Comparison of ENCODE assay signal across 9 mouse cellular contexts in genomic region chr7:65357538-65357937, GRCm38 (mm10).
DNase-seq lines count a peak whose midpoint lies in the region; ATAC-seq and TF ChIP-seq lines count a peak whose summit lies in the region.
"Had no signal": no experiment of that assay in that cellular context is flagged by ENCODE, and none has a peak within 500 bp of the region (broad histone marks: within the 10 kb centered on the region; RNA-seq: fewer than 3 reads in every experiment).

No protein-coding gene starts in this region.

- no peaks in the 10 kb centered on the region for H3K36me3 ChIP-seq in hindbrain, embryonic 15.5 days
- 0 out of 2 replicates have a peak, but pooled peaks cover 4% of the 10 kb centered on the region for H3K36me3 ChIP-seq in hindbrain, embryonic 10.5 days
- no peaks in the 10 kb centered on the region for H3K36me3 ChIP-seq in heart, embryonic 12.5 days

- TF ChIP-seq CTCF in brain, embryonic 14.5 days (IDR thresholded peaks at IDR 0.05; ENCODE audit: borderline replicate concordance, extremely low read depth, insufficient read depth, insufficient read length): no peak

- DNase-seq in hindbrain, embryonic 10.5 days (ENCODE audit: low spot score): no peak
- peak; percentile 90 for DNase-seq in brain, embryonic 14.5 days (ENCODE audit: low read depth)
- DNase-seq in layer of hippocampus, adult 18-20 months (ENCODE audit: low spot score in 2 of 2): peak; percentile 71 to 90
- DNase-seq in lung, postnatal 36 days: peak; percentile 85
- DNase-seq in ovary, postnatal 14 days (ENCODE audit: low spot score): no peak
- no peak for DNase-seq in thymus, postnatal 10 days (ENCODE audit: low spot score in 2 of 2)

- H3K4me2 ChIP-seq in hindbrain, embryonic 15.5 days: no peak overlapping the region
- H3K4me2 ChIP-seq in heart, embryonic 12.5 days: no peak overlapping the region

- no peak for TF ChIP-seq POLR2A in brain, embryonic 14.5 days (IDR thresholded peaks at IDR 0.05; ENCODE audit: borderline replicate concordance, extremely low read depth, insufficient read depth, insufficient read length, poor library complexity, severe bottlenecking)

- no peak overlapping the region for H3K9ac ChIP-seq in hindbrain, embryonic 15.5 days
- H3K9ac ChIP-seq in heart, embryonic 12.5 days: no peak overlapping the region; the same call in 1 of the 2 replicates

- H3K27me3 ChIP-seq in hindbrain, embryonic 15.5 days: no peaks in the 10 kb centered on the region
- H3K27me3 ChIP-seq in hindbrain, embryonic 10.5 days (ENCODE audit: insufficient read depth, poor library complexity, severe bottlenecking): no peaks in the 10 kb centered on the region
- no peaks in the 10 kb centered on the region for H3K27me3 ChIP-seq in heart, embryonic 12.5 days (replicated peaks)
- H3K27me3 ChIP-seq: Patski had no signal

- no peak overlapping the region for H3K4me3 ChIP-seq in hindbrain, embryonic 15.5 days
- no peak overlapping the region for H3K4me3 ChIP-seq in hindbrain, embryonic 10.5 days
- no peak overlapping the region for H3K4me3 ChIP-seq in heart, embryonic 12.5 days

- H3K4me1 ChIP-seq in hindbrain, embryonic 15.5 days (replicated peaks): peaks cover 28% of the 10 kb centered on the region
- H3K4me1 ChIP-seq in hindbrain, embryonic 10.5 days (replicated peaks): peaks cover 12% of the 10 kb centered on the region
- H3K4me1 ChIP-seq in heart, embryonic 12.5 days (replicated peaks): peaks cover 36% of the 10 kb centered on the region

- WGBS in hindbrain, embryonic 15.5 days: 22% methylated on average over 1 of the region's 1 CpGs
- 73% methylated on average over 1 of the region's 1 CpGs for WGBS in hindbrain, embryonic 10.5 days
- 14% methylated on average over 1 of the region's 1 CpGs for WGBS in heart, embryonic 12.5 days

- 0 out of 2 replicates have a peak, but pooled peaks have one; percentile 54 for ATAC-seq in hindbrain, embryonic 15.5 days (ENCODE audit: low FRiP score, low read depth)
- no peak for ATAC-seq in heart, embryonic 12.5 days (ENCODE audit: insufficient number of reproducible peaks, low FRiP score)
- ATAC-seq: Patski had no signal

- H3K27ac ChIP-seq in hindbrain, embryonic 15.5 days (replicated peaks): peak overlapping the region; percentile 50
- no peak overlapping the region for H3K27ac ChIP-seq in hindbrain, embryonic 10.5 days
- H3K27ac ChIP-seq in heart, embryonic 12.5 days (ENCODE audit: poor library complexity, severe bottlenecking): peak overlapping the region; percentile 60; the same call in 1 of the 2 replicates

- no peaks in the 10 kb centered on the region for H3K9me3 ChIP-seq in hindbrain, embryonic 15.5 days
- no peaks in the 10 kb centered on the region for H3K9me3 ChIP-seq in hindbrain, embryonic 10.5 days
- no peaks in the 10 kb centered on the region for H3K9me3 ChIP-seq in heart, embryonic 12.5 days (replicated peaks)

Comparison
In these comparisons a context has a peak if more than half of its experiments do, and no peak if none do; other contexts are left out.
1. DNase-seq: peak in brain, embryonic 14.5 days (single experiment), layer of hippocampus, adult 18-20 months (2 of 2) and lung, postnatal 36 days (single experiment); none in hindbrain, embryonic 10.5 days (single experiment), ovary, postnatal 14 days (single experiment) and thymus, postnatal 10 days (0 of 2).